Mouse (Mus musculus) gastrocnemius, postnatal 36 days (tissue): ENCODE measurements around the gene Tpcn1. TPM values are rescaled to one million over a fixed set of nuclear protein-coding genes. Genes with fewer than 3 reads are reported as not detected.
A peak's percentile ranks its signal among the peaks of the same experiment; 100 is the strongest.
"Not testable (repeated sequence)": the region's sequence is repeated elsewhere in the genome, so short reads cannot be mapped to it uniquely, and the experiment has no call there.

Experiments used
- DNase-seq, 2 experiments: peaks; one replicate each; pipeline ENCODE4 v3.0.0; 2022
- intact Hi-C: fragments of 180-260 bp; cut with DNase I; formaldehyde crosslinking; loops from one replicate; pipeline ENCODE4 v1.15.1; 2025
- total RNA-seq, 2 experiments: library from RNA; stranded (reverse); gene quantifications; 2 replicates each; pipeline ENCODE4 v1.2.3; 2021

The Tpcn1 gene
- total RNA-seq, 2 experiments from 2014 or later: 35.2 to 44.6 TPM

DNA sequence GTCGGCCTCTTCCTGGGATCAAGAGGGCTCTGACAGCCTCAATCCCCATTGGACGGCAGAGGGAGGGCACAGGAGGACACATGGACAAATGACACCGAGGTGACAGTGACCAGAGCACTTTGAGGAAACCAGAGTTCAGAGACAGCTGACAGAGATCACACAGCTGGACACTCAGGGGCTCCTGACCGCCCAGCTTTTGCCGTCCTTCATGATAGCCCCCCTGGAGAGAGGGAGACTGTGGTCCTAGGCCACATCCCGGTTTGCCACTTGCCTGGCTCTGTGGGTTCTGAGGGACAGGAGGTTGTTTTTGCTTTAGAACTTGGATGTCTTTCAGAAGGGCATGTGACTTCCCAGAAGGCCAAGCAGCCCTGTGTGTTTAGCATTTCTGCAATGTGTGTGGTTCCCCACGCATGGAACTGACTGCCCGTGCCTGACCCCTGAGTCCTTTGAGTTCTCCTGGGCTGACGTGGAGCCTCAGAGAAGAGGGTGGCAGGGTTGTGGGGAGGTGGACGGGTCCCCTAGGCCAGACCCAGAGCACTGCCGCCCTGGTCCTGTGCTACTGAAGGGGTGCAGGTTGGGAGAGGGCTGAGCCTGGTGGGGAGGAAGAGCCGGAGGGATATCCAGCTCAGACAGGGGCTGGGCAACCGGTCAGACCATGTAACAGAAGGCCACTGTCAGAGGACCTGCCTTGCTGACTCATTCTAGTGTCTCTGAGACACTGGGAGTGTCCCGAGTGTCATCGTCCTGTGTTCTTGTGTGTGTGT, 72.1 kb downstream of the Tpcn1 start:
- peak in 1 of 2 experiments; percentile 36 for DNase-seq
- intact Hi-C loops: no loop called here

DNA sequence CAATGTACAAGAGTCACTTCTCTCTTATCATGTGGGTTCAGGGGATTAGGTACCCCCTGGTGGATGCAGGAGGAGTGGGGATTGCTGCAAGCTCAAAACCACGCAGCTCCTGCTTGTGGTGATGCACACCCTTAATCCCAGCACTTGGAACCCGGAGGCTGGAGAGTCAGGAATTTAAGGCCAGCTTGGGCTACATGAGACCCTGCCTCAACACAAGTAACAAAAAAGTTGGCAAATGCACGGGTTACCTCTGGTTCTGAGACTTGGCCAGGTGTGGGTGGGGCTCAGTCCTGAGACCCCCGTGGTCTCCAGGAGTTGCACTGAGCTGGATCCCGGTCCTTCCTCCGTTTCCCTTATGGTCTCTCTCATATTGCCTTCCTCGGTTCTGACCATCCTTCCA, 73.0 kb downstream of the Tpcn1 start:
- intact Hi-C loops: no loop called here
- no peak for DNase-seq

GRCm38 (mm10) chr5:120514754-120515153, 73.7 kb downstream of the Tpcn1 start:
- no peak for DNase-seq
- intact Hi-C loops: no loop called here

GRCm38 (mm10) chr5:120514031-120514677, 74.3 kb downstream of the Tpcn1 start:
- DNase-seq: no peak
- intact Hi-C loops: no loop called here

DNA sequence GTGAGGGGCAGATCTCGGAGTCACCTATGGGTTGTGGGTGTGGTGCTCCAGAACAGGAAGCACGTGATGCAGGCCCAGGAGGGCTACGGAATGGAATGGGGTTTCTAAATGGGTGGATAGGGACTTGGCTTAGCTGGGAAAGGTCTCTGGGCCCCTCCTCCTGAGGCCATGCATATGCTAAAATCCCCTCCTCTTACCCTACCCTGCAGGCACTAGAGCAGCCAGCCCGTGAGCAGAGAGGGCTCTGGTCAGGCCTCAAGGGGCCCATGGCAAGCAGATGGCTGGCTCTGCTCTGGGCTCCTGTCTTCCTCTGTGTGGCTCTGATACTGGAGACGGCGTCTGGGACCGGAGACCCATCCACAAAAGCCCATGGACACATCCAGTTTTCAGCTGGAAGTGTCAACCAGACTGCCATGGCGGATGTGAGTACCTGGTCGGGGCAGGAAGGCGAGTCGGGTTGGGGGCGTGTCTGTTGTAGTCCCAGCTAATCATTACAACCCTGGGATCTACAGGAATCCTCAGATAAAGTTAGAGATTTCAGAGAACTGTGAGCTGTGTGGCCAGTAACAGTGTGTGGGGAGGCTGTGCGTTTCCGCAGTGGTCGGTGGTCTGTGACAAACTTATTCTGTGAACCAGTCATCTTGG, 75.4 kb downstream of the Tpcn1 start:
- intact Hi-C loops: no loop called here
- DNase-seq: no peak

- peak; percentile 48 to 52 for DNase-seq
- intact Hi-C loops: no loop called here
Observed at GRCm38 (mm10) chr5:120511643-120512220, 76.7 kb downstream of the Tpcn1 start.

- peak; percentile 96 to 99 for DNase-seq
- intact Hi-C loops: no loop called here
Observed at GRCm38 (mm10) chr5:120510982-120511642, 77.4 kb downstream of the Tpcn1 start, which contains the start of gene Slc8b1. Gene Slc8b1 (plus strand): TSS chr5:120511168.

- DNase-seq: no peak
- intact Hi-C loops: loop anchor here (5.0 kb wide), 1 partner anchor 80 kb away; the partner anchor contains the start of genes Iqcd and Tpcn1
Observed at GRCm38 (mm10) chr5:120507311-120507710, 81.2 kb downstream of the Tpcn1 start.

GRCm38 (mm10) chr5:120506490-120506889, 82.0 kb downstream of the Tpcn1 start:
- intact Hi-C loops: loop anchor here (5.0 kb wide), 1 partner anchor 81 kb away; the partner anchor contains the start of genes Iqcd and Tpcn1

DNA sequence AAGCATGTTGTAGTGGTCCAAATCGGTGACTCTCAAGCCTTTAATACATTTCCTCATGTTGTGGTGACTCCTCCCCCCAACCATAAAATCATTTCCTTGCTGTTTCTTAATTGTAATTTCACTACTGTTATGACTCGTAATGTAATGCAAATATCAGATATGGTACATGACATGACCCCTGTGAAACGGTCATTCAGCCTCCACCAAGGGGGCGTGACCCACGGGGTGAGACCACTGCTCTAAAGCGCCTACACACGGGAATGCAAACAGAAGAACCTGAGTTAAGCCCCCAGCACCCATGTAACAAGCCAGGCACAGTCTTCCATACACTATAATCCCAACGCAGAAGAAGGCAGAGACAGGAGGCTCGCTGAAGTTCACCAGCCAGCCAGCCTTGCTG, 82.7 kb downstream of the Tpcn1 start:
- intact Hi-C loops: loop anchor here (2.0 to 5.0 kb wide), 2 partner anchors 82 to 99 kb away; partner anchors contain the start of genes Iqcd and Tpcn1
- no peak for DNase-seq

More at GRCm38 (mm10) chr5:120506490-120506889, 82.0 kb downstream of the Tpcn1 start:
- DNase-seq: no peak

GRCm38 (mm10) chr5:120505368-120505767, 83.1 kb downstream of the Tpcn1 start:
- intact Hi-C loops: loop anchor here (2.0 to 5.0 kb wide), 2 partner anchors 82 to 99 kb away; partner anchors contain the start of genes Iqcd and Tpcn1
- peak; percentile 75 to 84 for DNase-seq

GRCm38 (mm10) chr5:120503144-120503795, 85.2 kb downstream of the Tpcn1 start, which contains the start of gene Plbd2:
Gene Plbd2 (minus strand): TSS chr5:120503625.
- DNase-seq: peak; percentile 75
- intact Hi-C loops: no loop called here

GRCm38 (mm10) chr5:120502675-120503143, 85.8 kb downstream of the Tpcn1 start:
- DNase-seq: no peak
- intact Hi-C loops: no loop called here

- intact Hi-C loops: no loop called here
- no peak for DNase-seq
Observed at GRCm38 (mm10) chr5:120502147-120502621, 86.3 kb downstream of the Tpcn1 start.

DNA sequence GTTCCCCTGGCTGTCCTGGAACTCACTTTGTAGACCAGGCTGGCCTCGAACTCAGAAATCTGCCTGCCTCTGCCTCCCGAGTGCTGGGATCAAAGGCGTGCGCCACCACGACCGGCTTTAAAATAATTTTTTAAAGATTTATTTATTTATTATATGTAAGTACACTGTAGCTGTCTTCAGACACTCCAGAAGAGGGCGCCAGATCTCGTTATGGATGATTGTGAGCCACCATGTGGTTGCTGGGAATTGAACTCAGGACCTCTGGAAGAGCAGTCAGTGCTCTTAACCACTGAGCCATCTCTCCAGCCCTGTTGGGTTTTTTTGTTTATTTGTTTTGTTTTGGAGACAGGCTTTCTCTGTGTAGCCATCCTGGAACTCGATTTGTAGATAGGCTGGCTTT, 87.9 kb downstream of the Tpcn1 start:
- DNase-seq, intact Hi-C loops: not testable (repeated sequence)

DNA sequence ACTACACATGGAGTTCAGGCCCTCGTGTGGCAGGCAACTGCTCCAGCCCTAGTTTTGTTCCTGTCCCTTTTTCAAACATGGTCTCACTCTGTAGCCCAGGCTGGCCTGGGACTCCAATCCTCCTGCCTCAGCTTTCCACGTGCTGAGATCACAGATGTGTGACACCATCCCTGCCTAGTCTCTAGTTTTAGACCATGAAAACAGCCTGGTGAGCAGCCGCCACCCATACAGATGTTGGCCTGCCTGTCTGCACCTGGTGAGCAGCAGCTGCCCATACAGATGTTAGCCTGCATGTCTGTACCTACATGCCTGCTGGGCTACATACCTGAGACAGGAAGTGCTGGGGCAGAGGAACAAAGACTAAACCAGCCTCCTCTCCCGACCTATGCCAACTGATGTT, 89.3 kb downstream of the Tpcn1 start:
- intact Hi-C loops: no loop called here
- DNase-seq: no peak

DNA sequence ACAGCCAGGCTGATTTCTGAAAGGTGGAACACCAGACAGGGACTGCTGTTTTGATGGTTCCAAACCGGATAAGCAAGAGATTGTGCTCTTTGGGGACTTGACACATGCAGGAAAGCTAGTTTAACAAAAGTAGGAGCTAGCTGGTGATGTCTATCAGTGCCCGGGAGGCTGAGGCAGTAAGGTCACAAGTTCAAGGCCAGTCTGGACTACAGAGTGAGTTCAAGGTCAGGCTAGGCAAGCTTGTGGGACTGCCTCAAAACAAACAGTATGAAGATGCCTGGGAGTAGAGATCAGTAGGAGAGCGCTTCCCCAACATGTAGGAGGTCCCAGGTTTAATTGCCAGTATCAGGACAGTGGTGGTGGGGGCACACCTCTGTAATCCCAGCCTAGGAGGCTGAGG, 91.4 kb downstream of the Tpcn1 start:
- no peak for DNase-seq

DNA sequence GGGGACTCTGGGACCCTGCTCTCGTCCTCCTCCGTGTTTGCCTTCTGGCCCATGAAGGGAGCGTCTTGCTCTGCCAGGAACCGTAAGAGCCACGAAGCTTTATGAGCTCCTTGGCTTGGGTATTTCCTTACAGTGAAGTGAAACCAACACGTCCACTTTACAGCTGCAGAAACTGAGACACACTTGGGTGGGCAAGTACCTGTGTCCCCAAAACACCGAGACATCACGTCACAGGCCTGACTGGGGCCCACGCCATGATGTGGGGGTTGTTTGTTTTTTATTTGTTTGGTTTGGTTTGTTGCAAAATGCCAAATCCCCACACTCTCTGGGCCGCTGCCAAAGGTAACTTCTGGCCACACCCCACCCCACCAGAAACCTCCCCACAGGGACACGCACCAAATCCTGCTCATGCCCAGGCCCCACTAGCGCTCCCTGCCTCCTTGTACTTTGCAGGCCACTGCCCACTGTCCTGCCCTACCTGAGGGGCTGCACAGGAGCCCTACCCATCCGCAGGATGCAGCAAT, 92.7 kb downstream of the Tpcn1 start:
- intact Hi-C loops: no loop called here
- DNase-seq: no peak

More for the DNA sequence above, 91.4 kb downstream of the Tpcn1 start:
- intact Hi-C loops: no loop called here
